Mouse (Mus musculus) embryonic facial prominence, embryonic 14.5 days (tissue): ENCODE data around the gene Igsf9. TPM values are rescaled to one million over a fixed set of nuclear protein-coding genes. Genes with fewer than 3 reads are reported as not detected.

ENCODE experiments used
- ATAC-seq: fragments of 200-750 bp; cut with Nextera tagmentation; 2 replicates; pipeline ENCODE4 v1.8.0; 2017; ENCODE audit warnings: low read depth, moderate number of reproducible peaks, moderate TSS enrichment
- DNase-seq: peaks from one replicate; pipeline ENCODE4 v3.0.0-alpha.2; 2015; ENCODE audit warnings: low spot score
- H3K27ac ChIP-seq: fragments of 300-500 bp; sonication (generic); replicated peaks from 2 replicates; pipeline ENCODE4 v1.5.1; 2014; ENCODE audit warnings: low read depth, mild to moderate bottlenecking, low read length, moderate library complexity
- H3K27me3 ChIP-seq: fragments of 300-500 bp; sonication (generic); replicated peaks from 2 replicates; pipeline ENCODE4 v1.6.1; 2014; ENCODE audit warnings: low read length; ENCODE audit not compliant: control insufficient read depth, insufficient read depth
- H3K36me3 ChIP-seq: fragments of 300-500 bp; sonication (generic); 2 replicates; pipeline ENCODE4 v1.6.1; 2014; ENCODE audit warnings: low read length, mixed read lengths; ENCODE audit not compliant: control insufficient read depth, insufficient read depth
- H3K4me1 ChIP-seq: fragments of 300-500 bp; sonication (generic); 2 replicates; pipeline ENCODE4 v1.6.1; 2014; ENCODE audit warnings: antibody characterized with exemption, low read length; ENCODE audit not compliant: control insufficient read depth, insufficient read depth
- H3K4me2 ChIP-seq: fragments of 300-500 bp; sonication (generic); 2 replicates; pipeline ENCODE4 v1.6.1; 2014; ENCODE audit warnings: low read depth, mild to moderate bottlenecking, low read length, moderate library complexity, mixed read lengths
- H3K4me3 ChIP-seq: fragments of 300-500 bp; sonication (generic); 2 replicates; pipeline ENCODE4 v1.5.1; 2014; ENCODE audit warnings: low read depth, mild to moderate bottlenecking, low read length
- H3K9ac ChIP-seq: fragments of 300-500 bp; sonication (generic); 2 replicates; pipeline ENCODE4 v1.6.1; 2014; ENCODE audit warnings: low read depth, mild to moderate bottlenecking, low read length, moderate library complexity, mixed read lengths
- H3K9me3 ChIP-seq: fragments of 300-500 bp; sonication (generic); 2 replicates; pipeline ENCODE4 v1.6.1; 2016; ENCODE audit warnings: low read length; ENCODE audit not compliant: control insufficient read depth
- WGBS: fragments of 180-500 bp; shearing (Covaris S2); extraction: QIAGEN DNeasy Blood & Tissue Kit; methylation state at CpG from one replicate; pipeline ENCODE4 v1.1.7; 2014; 5-methylcytosine and 5-hydroxymethylcytosine counted together
- polyA plus RNA-seq: library from polyadenylated mRNA; unstranded; fragments of >200 nt; fragmentation: Nextera tagmentation; extraction: Ambion mirVana; gene quantifications from 2 replicates; pipeline ENCODE4 v1.2.1, GENCODE M21; 2014

Igsf9 gene
- polyA plus RNA-seq, 1 experiment from 2014 or later: 21.4 TPM

GRCm38 (mm10) chr1:172441935-172442445, 39.6 kb upstream of the Igsf9 start:
- DNase-seq: no peak
- H3K9me3 ChIP-seq: no peaks in the 10 kb centered on the region
- H3K36me3 ChIP-seq: no peaks in the 10 kb centered on the region
- ATAC-seq: no peak
- H3K27me3 ChIP-seq: no peaks in the 10 kb centered on the region
- H3K4me2 ChIP-seq: no peak overlapping the region
- H3K4me1 ChIP-seq: no peaks in the 10 kb centered on the region
- no peak overlapping the region for H3K27ac ChIP-seq
- H3K9ac ChIP-seq: no peak overlapping the region
- no peak overlapping the region for H3K4me3 ChIP-seq
- WGBS: 77% methylated on average over 9 of the region's 9 CpGs

- ATAC-seq: no peak
- H3K36me3 ChIP-seq: no peaks in the 10 kb centered on the region
Measured at GRCm38 (mm10) chr1:172450226-172450625, 31.4 kb upstream of the Igsf9 start.

GRCm38 (mm10) chr1:172450848-172451470, 30.6 kb upstream of the Igsf9 start:
- no peak for DNase-seq
- no peak overlapping the region for H3K4me3 ChIP-seq
- no peak overlapping the region for H3K9ac ChIP-seq
- 18% methylated on average over 17 of the region's 17 CpGs for WGBS
- no peaks in the 10 kb centered on the region for H3K27me3 ChIP-seq
- no peak overlapping the region for H3K27ac ChIP-seq
- no peaks in the 10 kb centered on the region for H3K36me3 ChIP-seq
- no peaks in the 10 kb centered on the region; the same call in 1 of the 2 replicates for H3K4me1 ChIP-seq
- no peak for ATAC-seq
- H3K4me2 ChIP-seq: peak overlapping the region; percentile 26; the same call in 1 of the 2 replicates
- H3K9me3 ChIP-seq: no peaks in the 10 kb centered on the region

More at GRCm38 (mm10) chr1:172450226-172450625, 31.4 kb upstream of the Igsf9 start:
- no peak overlapping the region for H3K27ac ChIP-seq
- H3K9me3 ChIP-seq: no peaks in the 10 kb centered on the region
- 35% methylated on average over 2 of the region's 2 CpGs for WGBS
- no peaks in the 10 kb centered on the region for H3K27me3 ChIP-seq
- H3K4me1 ChIP-seq: no peaks in the 10 kb centered on the region; the same call in 1 of the 2 replicates
- no peak overlapping the region for H3K4me3 ChIP-seq
- H3K9ac ChIP-seq: no peak overlapping the region
- H3K4me2 ChIP-seq: no peak overlapping the region
- DNase-seq: no peak

- 72% methylated on average over 2 of the region's 2 CpGs for WGBS
- Histone ChIP-seq H3K9ac (no peak overlapping the region), H3K4me3 (no peak overlapping the region), H3K27me3 (no peaks in the 10 kb centered on the region), H3K4me1 (no peaks in the 10 kb centered on the region; the same call in 1 of the 2 replicates), H3K27ac (no peak overlapping the region), H3K36me3 (no peaks in the 10 kb centered on the region), H3K4me2 (no peak overlapping the region), H3K9me3 (no peaks in the 10 kb centered on the region)
- ATAC-seq: no peak
- DNase-seq: no peak
Measured at GRCm38 (mm10) chr1:172452911-172453310, 28.7 kb upstream of the Igsf9 start.

DNA sequence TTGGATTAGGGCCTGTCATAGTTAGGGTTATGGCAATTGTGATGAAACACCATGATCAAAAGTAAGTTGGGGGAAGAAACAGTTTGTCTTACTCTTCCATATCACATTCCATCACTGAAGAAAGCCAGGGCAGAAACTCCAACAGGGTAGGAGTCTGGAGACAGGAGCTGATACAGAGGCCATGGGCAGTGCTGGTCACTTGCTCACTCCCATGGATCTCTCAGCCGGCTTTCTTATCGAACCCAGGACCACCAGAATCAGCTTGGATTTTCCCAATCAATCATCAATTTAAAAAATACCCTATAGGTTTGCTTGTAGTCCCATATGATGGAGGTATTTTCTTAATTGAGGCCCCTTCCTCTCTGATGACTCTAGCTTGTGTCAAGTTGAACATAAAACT, 27.8 kb upstream of the Igsf9 start:
- H3K4me1 ChIP-seq: no peaks in the 10 kb centered on the region; the same call in 1 of the 2 replicates
- H3K4me3 ChIP-seq: no peak overlapping the region
- H3K9ac ChIP-seq: no peak overlapping the region
- no peak overlapping the region for H3K4me2 ChIP-seq
- 88% methylated on average over 2 of the region's 2 CpGs for WGBS
- ATAC-seq (no peak), DNase-seq (no peak)
- no peak overlapping the region for H3K27ac ChIP-seq
- H3K36me3 ChIP-seq: no peaks in the 10 kb centered on the region
- H3K9me3 ChIP-seq: no peaks in the 10 kb centered on the region
- H3K27me3 ChIP-seq: no peaks in the 10 kb centered on the region

- no peaks in the 10 kb centered on the region for H3K9me3 ChIP-seq
- DNase-seq: no peak
- no peak overlapping the region for H3K9ac ChIP-seq
- H3K4me3 ChIP-seq: no peak overlapping the region
- no peak overlapping the region for H3K4me2 ChIP-seq
- H3K36me3 ChIP-seq: no peaks in the 10 kb centered on the region
- 17% methylated on average over 4 of the region's 4 CpGs for WGBS
- no peak overlapping the region for H3K27ac ChIP-seq
- H3K4me1 ChIP-seq: no peaks in the 10 kb centered on the region; the same call in 1 of the 2 replicates
- ATAC-seq: no peak
- H3K27me3 ChIP-seq: no peaks in the 10 kb centered on the region
Measured at GRCm38 (mm10) chr1:172455416-172455815, 26.2 kb upstream of the Igsf9 start.

DNA sequence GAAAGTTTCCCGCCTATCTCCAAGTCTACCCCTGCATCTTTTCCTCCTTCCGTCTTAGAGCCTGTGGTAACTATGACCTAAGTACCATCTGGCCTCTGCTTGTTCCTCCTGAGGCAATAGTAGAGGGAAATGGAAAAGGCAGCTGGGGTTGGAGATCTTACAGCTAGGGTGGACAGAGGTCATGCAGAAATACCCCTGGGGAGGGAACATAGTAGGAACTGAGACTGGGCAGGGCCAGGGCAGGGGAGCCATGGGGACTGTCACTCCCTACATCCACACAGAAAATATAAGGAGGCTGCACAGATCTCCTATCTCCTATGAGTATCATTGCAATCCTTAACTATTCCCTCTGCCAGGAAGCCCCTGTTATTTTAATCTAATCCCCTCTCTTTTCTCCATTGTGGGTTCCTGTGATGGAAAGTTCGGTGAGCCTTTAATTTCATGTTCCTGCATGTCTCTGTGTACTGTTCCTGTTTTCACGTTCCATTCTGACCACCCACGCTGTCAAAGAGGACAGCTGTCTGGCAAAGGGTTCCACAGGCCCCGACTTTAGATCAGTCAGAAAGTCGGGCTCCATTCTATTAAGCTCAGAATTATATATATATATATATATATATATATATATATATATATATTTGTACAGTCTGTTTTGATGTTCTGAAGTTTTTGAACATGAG, 25.4 kb upstream of the Igsf9 start:
- Histone ChIP-seq H3K27me3 (no peaks in the 10 kb centered on the region), H3K9ac (no peak overlapping the region), H3K27ac (no peak overlapping the region), H3K9me3 (no peaks in the 10 kb centered on the region), H3K4me1 (no peaks in the 10 kb centered on the region), H3K4me2 (no peak overlapping the region), H3K36me3 (no peaks in the 10 kb centered on the region), H3K4me3 (no peak overlapping the region)
- peak; percentile 52 for DNase-seq
- ATAC-seq: peak; percentile 33; the same call in 1 of the 2 replicates
- WGBS: 39% methylated on average over 7 of the region's 7 CpGs

DNA sequence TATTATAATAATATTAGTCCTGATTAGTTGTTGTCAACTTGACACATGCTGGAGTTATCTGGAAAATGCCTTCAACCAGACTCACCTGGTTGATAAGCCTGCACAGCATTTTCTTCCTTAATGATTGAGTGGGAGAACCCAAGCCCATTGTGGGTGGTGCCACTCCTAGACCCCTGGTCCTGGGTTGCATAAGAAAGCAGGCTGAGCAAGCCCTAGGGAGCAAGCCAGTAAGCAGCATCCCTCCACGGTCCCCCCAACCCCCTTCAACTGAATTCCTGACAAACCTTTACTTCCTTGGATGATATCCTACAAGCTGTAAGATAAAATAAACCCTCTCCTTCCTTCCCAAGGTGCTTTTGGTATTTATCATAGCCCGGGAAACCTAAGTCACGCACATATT, 24.4 kb upstream of the Igsf9 start:
- Histone ChIP-seq H3K36me3 (no peaks in the 10 kb centered on the region), H3K4me2 (no peak overlapping the region), H3K4me3 (no peak overlapping the region), H3K4me1 (no peaks in the 10 kb centered on the region), H3K9ac (no peak overlapping the region), H3K9me3 (no peaks in the 10 kb centered on the region), H3K27ac (no peak overlapping the region), H3K27me3 (no peaks in the 10 kb centered on the region)
- ATAC-seq (no peak), DNase-seq (no peak)
- WGBS: 89% methylated on average over 3 of the region's 3 CpGs
